Comparison of ENCODE assay signal across 8 mouse cellular contexts in genomic region chr4:137920500-137920961, GRCm38 (mm10). TPM values are rescaled to one million over a fixed set of nuclear protein-coding genes. Genes with fewer than 3 reads are reported as not detected.
DNase-seq lines count a peak whose midpoint lies in the region; ATAC-seq and TF ChIP-seq lines count a peak whose summit lies in the region.

No protein-coding gene starts in this region.

- DNase-seq in embryo, embryonic 11 days = peak; percentile 73
- no peak for DNase-seq in intestine, embryonic 14.5 days (ENCODE audit: low spot score)
- DNase-seq in spleen, postnatal 4 days (ENCODE audit: low spot score in 2 of 2) = no peak
- no peak for DNase-seq in thymus, adult 2 months

- 23% methylated on average over 10 of the region's 10 CpGs for WGBS in forebrain, embryonic 15.5 days
- 13% methylated on average over 10 of the region's 10 CpGs for WGBS in intestine, embryonic 14.5 days
- 10% methylated on average over 10 of the region's 10 CpGs for whole genome bisulfite sequencing in lung, embryonic 16.5 days
- 82% methylated on average over 10 of the region's 10 CpGs for WGBS in thymus, adult 2 months

- no peaks in the 10 kb centered on the region for H3K36me3 ChIP-seq in forebrain, embryonic 15.5 days
- peaks cover 16% of the 10 kb centered on the region for H3K36me3 ChIP-seq in intestine, embryonic 14.5 days (ENCODE audit: control insufficient read depth, insufficient read depth, low read length)
- H3K36me3 ChIP-seq in lung, embryonic 16.5 days (ENCODE audit: control insufficient read depth, insufficient read depth, low read length) = no peaks in the 10 kb centered on the region
- H3K36me3 ChIP-seq in thymus, adult 2 months (ENCODE audit: control insufficient read depth, insufficient read depth, low read length) = no peaks in the 10 kb centered on the region

- H3K4me1 ChIP-seq in forebrain, embryonic 15.5 days = peaks cover 43% of the 10 kb centered on the region
- H3K4me1 ChIP-seq in intestine, embryonic 14.5 days (replicated peaks; ENCODE audit: control insufficient read depth, insufficient read depth, low read length) = peaks cover 49% of the 10 kb centered on the region
- H3K4me1 ChIP-seq in lung, embryonic 16.5 days (replicated peaks; ENCODE audit: control insufficient read depth, insufficient read depth, low read length) = peaks cover 39% of the 10 kb centered on the region
- no peaks in the 10 kb centered on the region for H3K4me1 ChIP-seq in thymus, adult 2 months (replicated peaks; ENCODE audit: control insufficient read depth, insufficient read depth, low read length)

- peak overlapping the region; percentile 53 for H3K27ac ChIP-seq in forebrain, embryonic 15.5 days (replicated peaks)
- H3K27ac ChIP-seq in intestine, embryonic 14.5 days (ENCODE audit: low read depth) = peak overlapping the region; percentile 92
- peak overlapping the region; percentile 94 for H3K27ac ChIP-seq in lung, embryonic 16.5 days (ENCODE audit: low read length)
- no peak overlapping the region for H3K27ac ChIP-seq in thymus, adult 2 months (ENCODE audit: control insufficient read depth, insufficient read depth, low read length)

- H3K9ac ChIP-seq in forebrain, embryonic 15.5 days (replicated peaks) = no peak overlapping the region
- peak overlapping the region; percentile 39 for H3K9ac ChIP-seq in intestine, embryonic 14.5 days (ENCODE audit: low read length)
- peak overlapping the region; percentile 65 for H3K9ac ChIP-seq in lung, embryonic 16.5 days (ENCODE audit: low read length)

- no peak overlapping the region for H3K4me2 ChIP-seq in forebrain, embryonic 15.5 days (replicated peaks)
- H3K4me2 ChIP-seq in intestine, embryonic 14.5 days (ENCODE audit: low read length) = peak overlapping the region; percentile 37
- peak overlapping the region; percentile 44 for H3K4me2 ChIP-seq in lung, embryonic 16.5 days (ENCODE audit: low read depth, low read length)

- TF ChIP-seq POLR2A in thymus, adult 2 months (IDR thresholded peaks at IDR 0.05; ENCODE audit: control insufficient read depth, extremely low read depth, insufficient read depth, low read length, poor library complexity) = no peak

- TF ChIP-seq CTCF in thymus, adult 2 months (IDR thresholded peaks at IDR 0.05; ENCODE audit: borderline replicate concordance, control insufficient read depth, extremely low read depth, insufficient read depth, low read length, poor library complexity) = no peak

- ATAC-seq in forebrain, embryonic 15.5 days (replicated peaks) = no peak
- no peak for ATAC-seq in intestine, embryonic 14.5 days (replicated peaks; ENCODE audit: low FRiP score, low TSS enrichment, low read depth)
- ATAC-seq in lung, embryonic 16.5 days (ENCODE audit: low read depth) = peak; percentile 60
- no peak for ATAC-seq in megakaryocyte progenitor cell, adult 5-6 weeks (replicated peaks; ENCODE audit: poor library complexity)
- ATAC-seq in erythroblast, adult 5-6 weeks (replicated peaks; ENCODE audit: low FRiP score, poor library complexity, severe bottlenecking) = no peak

- H3K27me3 ChIP-seq in forebrain, embryonic 15.5 days = peaks cover 7% of the 10 kb centered on the region; the same call in 1 of the 2 replicates
- no peaks in the 10 kb centered on the region for H3K27me3 ChIP-seq in intestine, embryonic 14.5 days (replicated peaks; ENCODE audit: control insufficient read depth, insufficient read depth, low read length)
- peaks cover 2% of the 10 kb centered on the region for H3K27me3 ChIP-seq in lung, embryonic 16.5 days (ENCODE audit: control insufficient read depth, insufficient read depth, low read depth, low read length)
- H3K27me3 ChIP-seq in thymus, adult 2 months (ENCODE audit: control insufficient read depth, insufficient read depth, low read length) = no peaks in the 10 kb centered on the region

- H3K9me3 ChIP-seq in forebrain, embryonic 15.5 days = no peaks in the 10 kb centered on the region
- H3K9me3 ChIP-seq in intestine, embryonic 14.5 days (ENCODE audit: control insufficient read depth, low read length) = no peaks in the 10 kb centered on the region
- no peaks in the 10 kb centered on the region for H3K9me3 ChIP-seq in lung, embryonic 16.5 days (ENCODE audit: control insufficient read depth, low read length)

- H3K4me3 ChIP-seq in forebrain, embryonic 15.5 days = no peak overlapping the region
- H3K4me3 ChIP-seq in intestine, embryonic 14.5 days (ENCODE audit: low read depth, low read length) = peak overlapping the region; percentile 12
- peak overlapping the region; percentile 40 for H3K4me3 ChIP-seq in lung, embryonic 16.5 days (ENCODE audit: low read length)
- no peak overlapping the region for H3K4me3 ChIP-seq in thymus, adult 2 months (ENCODE audit: control insufficient read depth, insufficient read depth, low read length)

RNA-seq across cellular contexts. Expression of gene Ece1, which starts 58.5 kb away (rescaled TPM):
- polyA plus RNA-seq in forebrain, embryonic 15.5 days (2015; fragmentation: Nextera tagmentation; extraction: Ambion mirVana) = 10.1 and 11.2 TPM in 2 replicates
- polyA plus RNA-seq in intestine, embryonic 14.5 days (2014; fragmentation: Nextera tagmentation; extraction: Ambion mirVana) = 94.2 and 96.9 TPM in 2 replicates
- polyA plus RNA-seq in lung, embryonic 16.5 days (2015; fragmentation: Nextera tagmentation; extraction: Ambion mirVana) = 48.1 and 53.8 TPM in 2 replicates
- total RNA-seq in megakaryocyte progenitor cell, adult 5-6 weeks (2015) = 6.2 and 7.3 TPM in 2 replicates
- 2.9 and 3.2 TPM in 2 replicates for total RNA-seq in megakaryocyte progenitor cell, adult 5-6 weeks (2017)
- 2.3 and 3.1 TPM in 2 replicates for total RNA-seq in erythroblast, adult 5-6 weeks (2015; ENCODE audit: low replicate concordance)
- 0.68 and 2.1 TPM in 2 replicates for total RNA-seq in erythroblast, adult 5-6 weeks (2017; ENCODE audit: low replicate concordance)
- 27.3 and 28.9 TPM in 2 replicates for polyA plus RNA-seq in thymus, adult 2 months (2012; rRNA removed)

Comparison
In these comparisons a context has a peak if more than half of its experiments do, and no peak if none do; other contexts are left out.
1. H3K4me3 ChIP-seq: peak in intestine, embryonic 14.5 days (single experiment) and lung, embryonic 16.5 days (single experiment); none in forebrain, embryonic 15.5 days (single experiment) and thymus, adult 2 months (single experiment).